Mouse (Mus musculus) heart, postnatal 0 days (tissue): ENCODE results near the gene Fat3.

ENCODE experiments used
- CTCF ChIP-seq: IDR thresholded peaks from 2 replicates; pipeline ENCODE4 v1.5.1; 2016; ENCODE audit warnings: antibody characterized with exemption, control low read depth, low read depth
- EP300 ChIP-seq: IDR thresholded peaks from 2 replicates; pipeline ENCODE4 v1.6.1; 2016; ENCODE audit warnings: antibody characterized with exemption, low read depth

- TF ChIP-seq CTCF: no peak
- TF ChIP-seq EP300: no peak
Observed at GRCm38 (mm10) chr9:15903948-15904750, 596.9 kb downstream of the Fat3 start.
